Mouse (Mus musculus) midbrain, postnatal 0 days (tissue): Measurements from ENCODE around the gene Cdc25b. TPM values are rescaled to one million over a fixed set of nuclear protein-coding genes. Genes with fewer than 3 reads are reported as not detected.
A peak's percentile ranks its signal among the peaks of the same experiment; 100 is the strongest.

Experiments
- ATAC-seq: fragments of 200-750 bp; cut with Nextera tagmentation; 2 replicates; pipeline ENCODE4 v1.8.0; 2017; ENCODE audit warnings: moderate number of reproducible peaks, mild to moderate bottlenecking, moderate TSS enrichment, moderate library complexity; ENCODE audit not compliant: low FRiP score
- DNase-seq: peaks from one replicate; pipeline ENCODE4 v3.0.0-alpha.2; 2015; ENCODE audit warnings: low spot score
- H3K27ac ChIP-seq: fragments of 300-500 bp; sonication (generic); 2 replicates; pipeline ENCODE4 v1.5.1; 2014; ENCODE audit warnings: low read depth, mild to moderate bottlenecking, low read length, mixed read lengths
- H3K27me3 ChIP-seq: fragments of 300-500 bp; sonication (generic); 2 replicates; pipeline ENCODE4 v1.6.1; 2014; ENCODE audit warnings: low read length, control low read depth, mixed read lengths; ENCODE audit not compliant: insufficient read depth
- H3K36me3 ChIP-seq: fragments of 300-500 bp; sonication (generic); 2 replicates; pipeline ENCODE4 v1.6.1; 2014; ENCODE audit warnings: low read length, control low read depth, mixed read lengths; ENCODE audit not compliant: insufficient read depth
- H3K4me1 ChIP-seq: fragments of 300-500 bp; sonication (generic); 2 replicates; pipeline ENCODE4 v1.6.1; 2014; ENCODE audit warnings: mild to moderate bottlenecking, control low read depth, antibody characterized with exemption, low read length, mixed read lengths; ENCODE audit not compliant: insufficient read depth
- H3K4me2 ChIP-seq: fragments of 300-500 bp; sonication (generic); 2 replicates; pipeline ENCODE4 v1.6.1; 2014; ENCODE audit warnings: low read depth, mild to moderate bottlenecking, low read length, mixed read lengths; ENCODE audit not compliant: poor library complexity, severe bottlenecking
- H3K4me3 ChIP-seq: fragments of 300-500 bp; sonication (generic); 2 replicates; pipeline ENCODE4 v1.5.1; 2014; ENCODE audit warnings: low read depth, mild to moderate bottlenecking, low read length, moderate library complexity
- H3K9ac ChIP-seq: fragments of 300-500 bp; sonication (generic); replicated peaks from 2 replicates; pipeline ENCODE4 v1.6.1; 2014; ENCODE audit warnings: mild to moderate bottlenecking, low read length, moderate library complexity, mixed read lengths; ENCODE audit not compliant: poor library complexity, severe bottlenecking
- H3K9me3 ChIP-seq: fragments of 300-500 bp; sonication (generic); 2 replicates; pipeline ENCODE4 v1.6.1; 2016; ENCODE audit warnings: low read length, control low read depth
- CTCF ChIP-seq: IDR thresholded peaks from 2 replicates; pipeline ENCODE4 v1.5.1; 2016; ENCODE audit warnings: antibody characterized with exemption, mild to moderate bottlenecking
- WGBS: fragments of 180-500 bp; shearing (Covaris S2); extraction: QIAGEN DNeasy Blood & Tissue Kit; methylation state at CpG from one replicate; pipeline ENCODE4 v1.1.7; 2014; 5-methylcytosine and 5-hydroxymethylcytosine counted together
- polyA plus RNA-seq: library from polyadenylated mRNA; unstranded; fragments of >200 nt; fragmentation: Nextera tagmentation; extraction: Ambion mirVana; gene quantifications from 2 replicates; pipeline ENCODE4 v1.2.1, GENCODE M21; 2015
- total RNA-seq: library from RNA; depleted of rRNA; stranded (reverse); fragments of >200 nt; gene quantifications from 2 replicates; pipeline ENCODE4 v1.2.3, GENCODE M21; 2014

The Cdc25b gene
- total and polyA plus RNA-seq, 2 experiments from 2014 or later, result 10.0 to 15.1 TPM

DNA sequence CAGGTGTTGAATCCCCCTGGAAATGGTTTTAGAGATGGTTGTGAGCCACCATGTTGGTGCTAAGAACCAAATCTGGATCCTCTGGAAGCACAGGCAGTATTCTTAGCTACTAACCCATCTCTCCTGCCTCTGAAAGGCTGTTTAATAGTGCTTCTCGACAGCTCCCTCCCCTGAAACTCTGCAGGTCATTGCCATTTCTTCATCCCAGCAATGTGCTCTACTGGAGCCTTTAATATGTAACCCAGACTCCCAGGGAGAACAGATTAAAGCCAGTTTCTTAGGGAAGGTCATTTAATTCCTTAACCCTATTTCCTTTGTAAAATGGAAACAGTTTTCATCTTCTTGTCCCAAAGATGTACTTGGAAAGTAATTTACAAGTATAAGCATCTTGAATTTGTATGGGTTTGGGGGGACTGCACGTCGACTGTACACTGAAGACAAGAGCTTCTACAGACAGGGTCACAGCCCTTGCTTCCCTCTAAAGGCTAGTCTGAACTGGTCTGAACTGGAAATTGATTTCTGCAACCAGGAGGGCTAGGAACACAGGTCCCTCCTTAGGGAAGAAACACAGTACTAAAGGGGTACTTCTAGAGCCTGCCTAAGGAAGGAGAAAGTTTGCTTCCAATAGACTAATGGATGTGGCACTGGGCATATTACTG is 11.3 kb upstream of the Cdc25b start:
- H3K4me3 ChIP-seq, result no peak overlapping the region
- H3K27me3 ChIP-seq, result peaks cover 11% of the 10 kb centered on the region
- H3K9ac ChIP-seq, result no peak overlapping the region
- TF ChIP-seq CTCF, result no peak
- no peak overlapping the region for H3K4me2 ChIP-seq
- 59% methylated on average over 3 of the region's 3 CpGs for WGBS
- no peaks in the 10 kb centered on the region; the same call in 1 of the 2 replicates for H3K36me3 ChIP-seq
- H3K9me3 ChIP-seq, result no peaks in the 10 kb centered on the region
- H3K27ac ChIP-seq, result no peak overlapping the region
- H3K4me1 ChIP-seq, result peaks cover 34% of the 10 kb centered on the region
- DNase-seq, result no peak
- no peak for ATAC-seq

DNA sequence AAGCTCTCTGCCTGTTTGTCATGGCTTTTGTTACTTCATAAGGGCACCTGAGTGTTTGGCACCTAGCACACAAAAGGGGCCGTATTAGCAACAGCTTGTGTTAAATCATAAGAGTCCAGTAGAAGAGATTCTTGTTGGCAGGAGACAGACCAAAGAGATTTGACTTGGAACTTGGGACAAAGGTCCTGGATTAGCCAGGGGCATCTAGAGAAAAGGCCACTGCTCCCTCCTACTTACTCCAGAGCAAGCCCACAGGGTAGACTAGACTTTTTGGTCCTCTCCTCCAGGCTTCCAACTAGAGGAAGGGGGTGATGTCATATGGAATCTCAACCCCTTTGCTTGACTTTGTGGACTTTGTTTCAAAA is 10.8 kb upstream of the Cdc25b start:
- Histone ChIP-seq H3K4me2 (no peak overlapping the region), H3K4me1 (peaks cover 34% of the 10 kb centered on the region), H3K9me3 (no peaks in the 10 kb centered on the region), H3K9ac (no peak overlapping the region), H3K36me3 (no peaks in the 10 kb centered on the region; the same call in 1 of the 2 replicates), H3K4me3 (no peak overlapping the region), H3K27me3 (peaks cover 11% of the 10 kb centered on the region), H3K27ac (no peak overlapping the region)
- no peak for DNase-seq
- 86% methylated on average over 1 of the region's 1 CpGs for WGBS
- no peak for TF ChIP-seq CTCF
- no peak for ATAC-seq

DNA sequence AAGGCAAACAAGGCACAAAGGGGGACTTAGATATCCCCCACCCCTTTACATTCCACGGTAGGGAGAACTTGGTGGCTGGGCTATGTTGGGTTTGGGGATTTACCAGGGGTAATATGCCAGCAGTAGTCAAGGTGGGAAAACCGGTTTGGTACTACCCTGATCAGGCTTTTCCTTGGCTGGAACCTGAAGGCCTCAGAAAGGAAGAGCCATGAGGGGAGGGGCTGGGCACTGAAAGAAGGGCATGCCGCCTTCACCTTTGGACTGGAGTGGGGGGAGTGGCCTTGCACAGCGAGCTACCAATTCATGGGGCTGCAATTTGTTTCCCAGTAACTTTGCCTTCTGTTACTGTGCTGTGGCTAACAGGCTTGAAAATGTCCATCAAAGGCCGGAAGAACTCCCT is 10.3 kb upstream of the Cdc25b start:
- Histone ChIP-seq H3K27me3 (peaks cover 11% of the 10 kb centered on the region), H3K36me3 (no peaks in the 10 kb centered on the region; the same call in 1 of the 2 replicates), H3K9ac (no peak overlapping the region), H3K27ac (no peak overlapping the region), H3K4me2 (no peak overlapping the region), H3K9me3 (no peaks in the 10 kb centered on the region), H3K4me3 (no peak overlapping the region), H3K4me1 (peaks cover 34% of the 10 kb centered on the region)
- ATAC-seq, result no peak
- WGBS, result 67% methylated on average over 5 of the region's 5 CpGs
- DNase-seq, result no peak
- no peak for TF ChIP-seq CTCF

DNA sequence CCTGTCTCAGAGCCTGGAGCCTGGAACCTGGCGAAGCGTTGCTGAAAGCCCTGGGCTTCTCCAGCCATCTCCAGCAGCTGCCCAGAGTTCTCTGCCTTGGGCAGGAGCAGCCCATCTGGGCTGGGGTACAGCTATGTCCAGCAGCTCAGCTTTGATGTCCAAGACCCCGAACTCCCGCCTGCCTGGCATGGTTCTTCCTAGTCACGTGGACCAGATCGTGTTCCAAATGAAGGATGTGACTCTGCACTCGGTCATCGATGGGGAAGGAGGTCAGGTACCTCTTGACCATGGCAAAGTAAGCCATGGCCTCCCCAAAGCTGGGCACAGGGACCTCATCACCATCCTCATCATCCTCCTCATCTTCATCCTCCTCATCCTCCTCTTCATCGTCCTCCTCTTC is 8.8 kb upstream of the Cdc25b start:
- no peaks in the 10 kb centered on the region for H3K36me3 ChIP-seq
- H3K9ac ChIP-seq, result peak overlapping the region; percentile 24; the same call in 1 of the 2 replicates
- no peaks in the 10 kb centered on the region for H3K27me3 ChIP-seq
- H3K4me1 ChIP-seq, result peaks cover 34% of the 10 kb centered on the region
- DNase-seq, result no peak
- 70% methylated on average over 9 of the region's 9 CpGs for WGBS
- ATAC-seq, result no peak
- no peak overlapping the region for H3K27ac ChIP-seq
- peak overlapping the region; percentile 55 for H3K4me3 ChIP-seq
- peak overlapping the region; percentile 96 for H3K4me2 ChIP-seq
- H3K9me3 ChIP-seq, result no peaks in the 10 kb centered on the region
- no peak for TF ChIP-seq CTCF

DNA sequence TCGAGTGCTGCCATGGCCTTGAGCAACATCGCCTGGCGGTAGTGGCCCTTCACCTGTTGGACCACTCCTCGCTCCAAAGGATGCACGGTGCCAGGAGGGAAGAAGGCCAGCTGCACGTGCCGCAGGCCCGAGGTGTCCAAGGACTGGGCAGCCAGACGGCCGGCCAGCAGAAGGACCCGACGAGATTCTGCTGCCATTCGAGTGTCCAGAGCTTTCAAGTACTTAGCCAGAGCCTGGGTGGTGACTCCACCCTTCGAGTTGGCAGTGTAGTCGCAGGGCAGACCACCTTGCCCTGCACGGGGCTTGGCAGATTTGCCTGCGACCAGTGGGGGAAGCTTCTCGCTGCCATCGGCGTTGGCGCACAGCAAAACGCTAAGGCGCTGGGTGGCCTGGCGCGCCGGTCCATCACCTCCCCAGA is 7.9 kb upstream of the Cdc25b start:
- Histone ChIP-seq H3K9ac (peak overlapping the region; percentile 78), H3K9me3 (no peaks in the 10 kb centered on the region), H3K4me3 (peak overlapping the region; percentile 55), H3K27me3 (no peaks in the 10 kb centered on the region), H3K36me3 (no peaks in the 10 kb centered on the region), H3K4me2 (peak overlapping the region; percentile 96), H3K4me1 (peaks cover 33% of the 10 kb centered on the region), H3K27ac (peak overlapping the region; percentile 97)
- DNase-seq (peak; percentile 19), ATAC-seq (peak; percentile 0)
- TF ChIP-seq CTCF, result no peak
- 14% methylated on average over 26 of the region's 26 CpGs for WGBS

DNA sequence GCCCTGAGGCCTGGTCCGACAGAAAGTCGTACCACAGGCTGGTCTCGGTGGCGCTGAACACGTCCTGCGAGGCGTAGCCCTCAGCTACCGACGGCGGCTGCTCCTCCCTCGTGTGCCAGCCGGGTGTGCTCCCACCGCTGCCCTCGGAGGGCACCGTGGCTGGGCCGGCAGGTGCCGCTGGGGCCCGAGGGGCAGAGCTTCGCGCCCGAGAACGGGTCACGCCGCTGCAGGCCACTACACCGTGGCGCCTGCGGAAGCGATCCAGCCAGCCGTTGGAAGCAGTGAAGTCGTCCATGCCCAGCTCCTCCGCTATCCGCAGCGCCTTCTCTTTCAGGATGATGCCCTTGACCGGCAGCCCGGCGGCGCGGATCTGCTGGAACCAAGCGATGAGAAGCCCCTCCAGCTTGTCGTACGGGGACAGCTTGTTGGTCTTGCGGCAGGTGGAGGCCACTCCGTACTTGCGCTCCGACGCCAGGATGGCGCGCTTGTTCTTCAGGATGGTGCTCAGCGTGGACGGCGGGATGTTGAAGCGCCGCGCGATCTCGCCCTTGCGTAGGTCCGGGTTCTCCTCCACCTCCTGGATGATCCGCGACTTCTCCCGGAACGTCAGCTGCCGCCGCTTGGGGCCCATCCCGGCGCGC is 7.4 kb upstream of the Cdc25b start:
- Histone ChIP-seq H3K4me3 (peak overlapping the region; percentile 55), H3K9me3 (no peaks in the 10 kb centered on the region), H3K36me3 (no peaks in the 10 kb centered on the region), H3K4me2 (peak overlapping the region; percentile 96), H3K27ac (peak overlapping the region; percentile 97), H3K4me1 (peaks cover 31% of the 10 kb centered on the region), H3K27me3 (no peaks in the 10 kb centered on the region), H3K9ac (peak overlapping the region; percentile 78)
- ATAC-seq (peak; percentile 82), DNase-seq (peak; percentile 80)
- TF ChIP-seq CTCF, result no peak
- under 1% methylated on average over 57 of the region's 67 CpGs for WGBS
